Mouse (Mus musculus) heart, embryonic 14.5 days (tissue): ENCODE data around the gene Srgap3. TPM values are rescaled to one million over a fixed set of nuclear protein-coding genes. Genes with fewer than 3 reads are reported as not detected.

ENCODE experiments used
- ATAC-seq: fragments of 200-750 bp; cut with Nextera tagmentation; 2 replicates; pipeline ENCODE4 v1.8.0; 2017; ENCODE audit warnings: low read depth, moderate TSS enrichment; ENCODE audit not compliant: insufficient number of reproducible peaks, insufficient read depth, low FRiP score
- H3K27ac ChIP-seq, 2 experiments: fragments of 200-500 bp in 1 of 2; fragments of 300-500 bp in 1 of 2; sonication (generic) in 1 of 2; replicated peaks in 1 of 2; 2 replicates each; pipeline ENCODE4 v1.5.1; 2012 to 2014; ENCODE audit warnings: low read depth in 2 of 2, low read length in 2 of 2, control low read depth in 1 of 2, mild to moderate bottlenecking in 1 of 2, mixed read lengths in 1 of 2; ENCODE audit not compliant: control insufficient read depth in 1 of 2, insufficient read depth in 1 of 2
- H3K27me3 ChIP-seq: fragments of 300-500 bp; sonication (generic); 2 replicates; pipeline ENCODE4 v1.6.1; 2014; ENCODE audit warnings: mild to moderate bottlenecking, low read length, control low read depth; ENCODE audit not compliant: control insufficient read depth, insufficient read depth
- H3K36me3 ChIP-seq: fragments of 300-500 bp; sonication (generic); 2 replicates; pipeline ENCODE4 v1.6.1; 2014; ENCODE audit warnings: mild to moderate bottlenecking, control low read depth, low read length, mixed read lengths; ENCODE audit not compliant: control insufficient read depth, insufficient read depth
- H3K4me1 ChIP-seq, 2 experiments: fragments of 200-500 bp in 1 of 2; fragments of 300-500 bp in 1 of 2; sonication (generic) in 1 of 2; 2 replicates each; pipeline ENCODE4 v1.6.1; 2012 to 2014; ENCODE audit warnings: low read length in 2 of 2, control low read depth in 1 of 2, mixed read lengths in 1 of 2; ENCODE audit not compliant: control insufficient read depth in 2 of 2, insufficient read depth in 2 of 2
- H3K4me2 ChIP-seq: fragments of 300-500 bp; sonication (generic); 2 replicates; pipeline ENCODE4 v1.6.1; 2014; ENCODE audit warnings: mild to moderate bottlenecking, low read length
- H3K4me3 ChIP-seq, 2 experiments: fragments of 200-500 bp in 1 of 2; fragments of 300-500 bp in 1 of 2; sonication (generic) in 1 of 2; 2 replicates each; pipeline ENCODE4 v1.5.1; 2012 to 2014; ENCODE audit warnings: low read length in 2 of 2, mild to moderate bottlenecking in 2 of 2, control low read depth in 1 of 2, low read depth in 1 of 2, moderate library complexity in 1 of 2; ENCODE audit not compliant: control insufficient read depth in 1 of 2, insufficient read depth in 1 of 2
- H3K9ac ChIP-seq: fragments of 300-500 bp; sonication (generic); 2 replicates; pipeline ENCODE4 v1.6.1; 2014; ENCODE audit warnings: mild to moderate bottlenecking, low read length
- H3K9me3 ChIP-seq: fragments of 300-500 bp; sonication (generic); 2 replicates; pipeline ENCODE4 v1.6.1; 2016; ENCODE audit warnings: low read length, control low read depth; ENCODE audit not compliant: control insufficient read depth
- WGBS: fragments of 180-500 bp; shearing (Covaris S2); extraction: QIAGEN DNeasy Blood & Tissue Kit; methylation state at CpG from one replicate; pipeline ENCODE4 v1.1.7; 2014; 5-methylcytosine and 5-hydroxymethylcytosine counted together
- polyA plus RNA-seq: library from polyadenylated mRNA; unstranded; fragments of >200 nt; fragmentation: Nextera tagmentation; extraction: Ambion mirVana; gene quantifications from 2 replicates; pipeline ENCODE4 v1.2.1, GENCODE M21; 2014

The Srgap3 gene
- polyA plus RNA-seq, 1 experiment from 2014 or later: 1.1 TPM

- no peak overlapping the region for H3K27ac ChIP-seq
- H3K27me3 ChIP-seq: no peaks in the 10 kb centered on the region; the same call in 1 of the 2 replicates
- no peak overlapping the region for H3K4me3 ChIP-seq
- no peak overlapping the region for H3K9ac ChIP-seq
- no peaks in the 10 kb centered on the region for H3K36me3 ChIP-seq
- H3K9me3 ChIP-seq: no peaks in the 10 kb centered on the region
- no peaks in the 10 kb centered on the region for H3K4me1 ChIP-seq
- no peak for ATAC-seq
- H3K4me2 ChIP-seq: no peak overlapping the region
- WGBS: 75% methylated on average over 14 of the region's 14 CpGs
Observed at GRCm38 (mm10) chr6:112852261-112853235, 94.5 kb downstream of the Srgap3 start.

GRCm38 (mm10) chr6:112850745-112851144 lies 96.3 kb downstream of the Srgap3 start:
- Histone ChIP-seq H3K9ac (no peak overlapping the region), H3K27me3 (no peaks in the 10 kb centered on the region; the same call in 1 of the 2 replicates), H3K4me1 (no peaks in the 10 kb centered on the region), H3K27ac (no peak overlapping the region), H3K4me2 (no peak overlapping the region), H3K36me3 (no peaks in the 10 kb centered on the region), H3K4me3 (no peak overlapping the region), H3K9me3 (no peaks in the 10 kb centered on the region)
- WGBS: 35% methylated on average over 5 of the region's 5 CpGs
- no peak for ATAC-seq

GRCm38 (mm10) chr6:112848629-112849180 lies 98.4 kb downstream of the Srgap3 start:
- H3K4me1 ChIP-seq: no peaks in the 10 kb centered on the region
- no peak overlapping the region for H3K9ac ChIP-seq
- ATAC-seq: no peak
- H3K4me3 ChIP-seq: no peak overlapping the region
- 87% methylated on average over 8 of the region's 8 CpGs for WGBS
- no peaks in the 10 kb centered on the region for H3K36me3 ChIP-seq
- no peak overlapping the region for H3K27ac ChIP-seq
- H3K4me2 ChIP-seq: no peak overlapping the region
- no peaks in the 10 kb centered on the region for H3K9me3 ChIP-seq
- no peaks in the 10 kb centered on the region; the same call in 1 of the 2 replicates for H3K27me3 ChIP-seq

GRCm38 (mm10) chr6:112846863-112847262 lies 100.2 kb downstream of the Srgap3 start:
- 88% methylated on average over 9 of the region's 9 CpGs for WGBS

GRCm38 (mm10) chr6:112842426-112842825 lies 104.6 kb downstream of the Srgap3 start:
- H3K27me3 ChIP-seq: no peaks in the 10 kb centered on the region
- 77% methylated on average over 4 of the region's 5 CpGs for WGBS

More at GRCm38 (mm10) chr6:112846863-112847262, 100.2 kb downstream of the Srgap3 start:
- Histone ChIP-seq H3K27me3 (no peaks in the 10 kb centered on the region), H3K9me3 (no peaks in the 10 kb centered on the region), H3K4me1 (no peaks in the 10 kb centered on the region), H3K36me3 (no peaks in the 10 kb centered on the region), H3K4me3 (no peak overlapping the region), H3K27ac (no peak overlapping the region), H3K9ac (no peak overlapping the region), H3K4me2 (no peak overlapping the region)
- no peak for ATAC-seq

GRCm38 (mm10) chr6:112840400-112840799 lies 106.7 kb downstream of the Srgap3 start:
- Histone ChIP-seq H3K36me3 (no peaks in the 10 kb centered on the region), H3K9ac (no peak overlapping the region), H3K9me3 (no peaks in the 10 kb centered on the region), H3K27me3 (no peaks in the 10 kb centered on the region), H3K4me2 (no peak overlapping the region), H3K4me3 (no peak overlapping the region), H3K4me1 (no peaks in the 10 kb centered on the region), H3K27ac (no peak overlapping the region)
- no peak for ATAC-seq
- WGBS: 63% methylated on average over 5 of the region's 5 CpGs

More at GRCm38 (mm10) chr6:112842426-112842825, 104.6 kb downstream of the Srgap3 start:
- H3K4me1 ChIP-seq: no peaks in the 10 kb centered on the region
- no peak overlapping the region for H3K4me3 ChIP-seq
- H3K4me2 ChIP-seq: no peak overlapping the region
- H3K27ac ChIP-seq: no peak overlapping the region
- no peaks in the 10 kb centered on the region for H3K9me3 ChIP-seq
- ATAC-seq: no peak
- no peaks in the 10 kb centered on the region for H3K36me3 ChIP-seq
- H3K9ac ChIP-seq: no peak overlapping the region

- Histone ChIP-seq H3K4me1 (no peaks in the 10 kb centered on the region), H3K9ac (no peak overlapping the region), H3K27me3 (no peaks in the 10 kb centered on the region), H3K9me3 (no peaks in the 10 kb centered on the region), H3K36me3 (no peaks in the 10 kb centered on the region), H3K27ac (no peak overlapping the region), H3K4me2 (no peak overlapping the region), H3K4me3 (no peak overlapping the region)
- 58% methylated on average over 3 of the region's 3 CpGs for WGBS
- ATAC-seq: no peak
Observed at GRCm38 (mm10) chr6:112839391-112839790, 107.7 kb downstream of the Srgap3 start.
